Mouse (Mus musculus): ENCODE data around the gene Cacna2d2.

DNA sequence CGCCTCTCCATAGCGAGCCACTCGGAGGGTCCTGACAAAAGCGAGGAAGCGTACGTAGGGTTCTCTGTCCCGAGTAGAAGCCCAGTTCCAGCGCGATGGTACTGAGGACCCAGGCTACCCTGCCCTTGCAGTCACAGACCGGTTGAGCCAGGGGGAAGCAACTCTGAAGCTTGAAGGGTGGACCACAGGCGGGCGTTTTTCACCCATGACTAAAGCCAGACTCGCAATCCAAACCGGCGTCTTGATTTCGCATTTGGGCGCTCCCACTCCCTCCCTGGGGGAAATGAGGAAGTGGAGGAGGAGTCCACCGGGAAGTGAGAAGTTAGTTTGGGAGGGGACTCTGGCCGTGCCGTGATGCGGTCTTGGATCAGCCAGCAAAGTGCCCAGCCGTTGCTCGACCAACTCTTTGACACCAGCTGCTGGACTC lies 155.6 kb downstream of the Cacna2d2 start:
- no peak for TF ChIP-seq CTCF (IDR thresholded peaks at IDR 0.05; ENCODE audit: insufficient read depth, low read length)
- peak; percentile 80; the same call in 1 of the 2 replicates for TF ChIP-seq POLR2A (IDR thresholded peaks at IDR 0.05; ENCODE audit: borderline replicate concordance, extremely low read depth, low read depth, low read length)
